Mouse (Mus musculus) splenic B cell, adult 2 months (primary cell): ENCODE measurements around the gene Mvb12b.

ENCODE experiments used
- DNase-seq: peaks from one replicate; pipeline ENCODE4 v3.0.0-alpha.2; 2011; ENCODE audit warnings: low read depth, low spot score
- H3K27me3 ChIP-seq: 2 replicates; pipeline ENCODE4 v1.6.1; 2012; ENCODE audit warnings: mild to moderate bottlenecking, low read length, moderate library complexity, mixed read lengths; ENCODE audit not compliant: control insufficient read depth, poor library complexity, insufficient read depth, severe bottlenecking
- H3K36me3 ChIP-seq: 2 replicates; pipeline ENCODE4 v1.6.1; 2012; ENCODE audit warnings: mild to moderate bottlenecking, low read length, moderate library complexity, mixed read lengths; ENCODE audit not compliant: control insufficient read depth, poor library complexity, insufficient read depth, severe bottlenecking

Mvb12b gene

DNA sequence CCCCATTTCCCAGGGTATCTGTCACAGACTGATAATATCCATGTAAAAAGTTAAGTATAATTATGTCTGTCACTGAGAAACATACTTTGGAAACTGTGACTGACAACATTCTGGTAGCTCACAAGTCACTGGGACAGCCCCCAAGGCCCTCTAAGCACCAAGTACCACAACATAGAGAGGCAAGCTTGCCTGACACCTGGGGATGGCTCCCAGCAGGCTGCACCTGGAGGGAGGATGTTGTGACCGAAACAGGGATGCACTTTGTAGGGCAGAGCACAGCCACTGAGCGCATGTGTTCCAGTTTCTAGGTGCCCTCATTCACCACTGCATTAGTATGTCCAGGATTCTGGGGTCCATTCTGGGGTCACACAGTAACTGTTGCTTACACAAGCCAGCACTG is 69.4 kb downstream of the Mvb12b start:
- DNase-seq = no peak
- Histone ChIP-seq H3K36me3 (no peaks in the 10 kb centered on the region), H3K27me3 (no peaks in the 10 kb centered on the region)

DNA sequence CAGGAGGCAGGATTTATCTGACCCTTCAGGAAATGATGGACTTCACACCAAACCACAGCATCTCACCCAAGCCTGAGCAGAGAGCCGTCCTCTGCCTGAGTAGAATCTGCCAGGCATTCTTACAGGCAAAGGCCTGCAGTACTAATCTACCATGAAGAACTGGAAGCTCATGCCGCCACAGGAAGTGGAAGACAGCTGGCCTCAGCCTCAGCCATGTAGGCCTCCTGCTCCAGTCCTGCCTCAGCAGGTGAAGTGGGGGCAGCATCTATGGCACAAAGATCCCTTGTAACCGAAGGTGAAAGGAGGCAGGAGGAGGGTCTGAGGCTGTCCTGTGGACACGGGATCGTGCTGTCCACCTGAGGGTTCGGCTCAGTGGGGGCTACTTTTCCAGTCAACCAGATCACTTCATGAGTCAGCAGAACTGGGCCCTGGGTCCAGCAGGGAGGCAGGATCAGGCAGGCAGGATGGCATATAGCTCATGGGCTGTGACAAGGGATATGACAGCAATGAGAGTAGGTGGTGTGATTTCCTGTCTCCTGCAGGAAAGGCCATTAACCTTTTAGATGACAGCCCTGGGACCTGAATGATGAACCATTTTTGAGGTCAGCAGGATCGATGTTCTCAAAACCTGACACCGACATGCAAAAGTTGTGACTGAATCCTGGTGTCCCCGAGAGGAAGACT is 69.9 kb downstream of the Mvb12b start:
- Histone ChIP-seq H3K27me3 (no peaks in the 10 kb centered on the region), H3K36me3 (no peaks in the 10 kb centered on the region)
- DNase-seq = no peak

DNA sequence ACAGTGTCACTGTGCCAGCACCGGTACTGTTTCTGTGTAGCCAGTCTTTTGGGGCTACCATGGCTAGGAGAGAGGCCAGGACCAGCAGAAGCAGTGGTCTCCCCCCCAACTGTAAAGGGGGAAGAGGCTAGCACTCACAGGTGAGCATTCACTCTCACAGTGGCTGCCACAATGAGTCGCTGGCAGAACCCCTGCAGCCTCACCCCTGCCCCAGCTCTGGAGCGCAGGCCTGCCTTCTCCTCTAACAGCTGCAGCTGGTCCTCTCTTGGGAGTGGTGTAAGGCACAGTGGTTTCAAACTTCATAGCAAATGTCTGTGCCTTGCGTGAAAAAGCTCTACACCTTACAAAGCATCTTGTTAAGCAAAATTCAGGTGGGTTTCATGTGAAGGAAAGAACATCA is 70.7 kb downstream of the Mvb12b start:
- H3K36me3 ChIP-seq = no peaks in the 10 kb centered on the region
- no peaks in the 10 kb centered on the region for H3K27me3 ChIP-seq
- no peak for DNase-seq

GRCm38 (mm10) chr2:33814581-33814980 is 73.2 kb downstream of the Mvb12b start:
- Histone ChIP-seq H3K36me3 (no peaks in the 10 kb centered on the region), H3K27me3 (no peaks in the 10 kb centered on the region)
- DNase-seq = no peak

DNA sequence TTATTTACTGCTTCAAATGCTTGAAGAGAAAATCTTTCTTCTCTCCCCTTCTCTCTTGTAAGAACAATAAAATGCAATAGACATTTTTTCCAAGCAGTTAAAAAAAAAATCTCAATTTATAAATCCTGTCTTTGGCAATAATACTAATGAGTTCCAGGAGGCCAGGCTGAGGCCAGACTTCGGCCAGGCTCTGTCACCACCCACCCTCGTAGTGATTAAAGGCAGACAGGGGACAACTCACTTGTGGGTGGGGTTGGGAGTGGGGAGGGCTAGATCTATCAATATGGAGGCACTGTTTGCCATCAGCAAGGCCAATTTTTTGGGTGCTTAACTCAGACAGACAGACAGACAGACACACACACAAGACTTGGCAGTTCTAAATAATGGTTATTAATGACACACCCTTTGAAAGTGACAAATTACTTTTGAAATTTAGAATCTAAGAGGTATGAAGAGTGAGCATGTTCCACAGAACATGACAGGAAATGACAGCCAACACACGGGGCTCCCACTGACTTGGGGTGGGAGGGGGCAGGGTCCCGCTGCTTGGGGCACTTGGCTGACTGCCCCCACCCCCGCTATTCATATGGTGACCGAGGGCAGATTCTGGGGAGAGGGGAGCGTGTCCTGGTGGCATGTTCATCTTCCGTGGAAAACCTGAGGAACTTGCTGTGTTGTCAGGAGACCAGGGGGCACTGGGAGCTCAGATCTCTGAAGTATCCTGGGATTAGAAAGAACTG is 74.1 kb downstream of the Mvb12b start:
- no peak for DNase-seq
- Histone ChIP-seq H3K36me3 (no peaks in the 10 kb centered on the region), H3K27me3 (no peaks in the 10 kb centered on the region)

DNA sequence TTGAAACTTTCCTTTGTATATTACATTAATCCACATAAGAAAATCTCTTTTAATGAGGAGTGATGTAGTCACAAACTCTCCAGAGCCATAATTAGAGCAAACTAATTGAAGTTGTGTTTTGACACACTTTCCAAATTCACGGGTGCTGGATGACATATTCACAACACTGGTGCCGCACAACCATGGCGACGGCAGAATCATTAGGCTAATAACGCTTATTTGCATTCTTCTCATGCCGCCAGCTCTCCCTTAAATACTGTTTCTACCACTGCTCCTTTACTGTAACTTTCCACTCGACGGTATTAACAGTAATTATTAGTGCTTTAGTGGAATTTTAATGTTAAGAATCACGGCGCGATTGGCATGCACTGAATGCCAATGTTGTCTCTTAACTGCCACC is 74.8 kb downstream of the Mvb12b start:
- H3K36me3 ChIP-seq = no peaks in the 10 kb centered on the region
- no peak for DNase-seq
- no peaks in the 10 kb centered on the region for H3K27me3 ChIP-seq

DNA sequence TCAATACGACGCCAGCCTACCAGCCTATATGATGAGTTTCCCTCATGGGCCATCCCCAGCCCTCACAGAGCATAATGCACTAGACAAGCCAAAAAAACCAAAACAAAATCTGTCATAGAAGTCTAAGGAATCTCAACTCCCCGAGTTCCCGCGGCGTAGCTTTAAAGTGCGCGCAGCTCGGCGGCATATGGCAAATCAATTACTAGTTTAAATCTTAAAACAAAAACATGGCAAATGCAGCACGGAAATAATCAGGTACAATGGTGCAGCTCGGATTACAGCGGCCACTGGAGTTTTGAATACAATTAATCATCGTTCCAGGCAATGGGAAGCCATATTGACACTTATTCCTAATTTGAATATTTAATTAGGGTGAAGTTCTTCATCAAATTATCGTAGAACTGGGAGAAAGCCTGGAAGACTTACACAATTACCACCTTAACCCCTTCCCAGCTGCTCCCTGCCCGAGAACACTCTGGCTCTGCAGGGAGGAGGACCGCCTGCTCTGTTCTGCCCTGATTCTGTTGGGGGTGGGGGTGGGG is 76.3 kb downstream of the Mvb12b start:
- H3K36me3 ChIP-seq = no peaks in the 10 kb centered on the region
- H3K27me3 ChIP-seq = no peaks in the 10 kb centered on the region
- DNase-seq = no peak

DNA sequence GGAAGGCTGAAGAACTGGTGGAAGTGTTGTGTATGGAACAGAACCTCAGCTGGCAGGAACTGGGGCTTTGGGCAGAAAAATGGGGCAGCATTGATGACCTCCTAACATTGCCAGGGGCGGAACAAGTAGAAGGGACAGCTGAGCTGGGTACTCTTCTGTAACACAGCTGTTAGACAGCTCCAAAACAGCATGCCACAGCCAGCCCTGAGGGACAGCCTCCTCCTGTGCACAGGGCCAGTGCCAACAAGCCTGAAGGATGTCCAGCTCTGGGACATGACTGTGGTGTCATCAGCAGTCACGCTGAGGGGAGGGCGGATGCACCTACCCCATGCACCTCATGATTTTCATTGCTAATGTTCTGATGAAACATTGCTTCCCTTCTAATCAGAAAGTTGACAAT is 78.7 kb downstream of the Mvb12b start:
- Histone ChIP-seq H3K36me3 (no peaks in the 10 kb centered on the region), H3K27me3 (no peaks in the 10 kb centered on the region)
- DNase-seq = no peak

- Histone ChIP-seq H3K27me3 (no peaks in the 10 kb centered on the region), H3K36me3 (no peaks in the 10 kb centered on the region)
- no peak for DNase-seq
These were observed 79.7 kb downstream of the Mvb12b start for GRCm38 (mm10) chr2:33808032-33808431.

DNA sequence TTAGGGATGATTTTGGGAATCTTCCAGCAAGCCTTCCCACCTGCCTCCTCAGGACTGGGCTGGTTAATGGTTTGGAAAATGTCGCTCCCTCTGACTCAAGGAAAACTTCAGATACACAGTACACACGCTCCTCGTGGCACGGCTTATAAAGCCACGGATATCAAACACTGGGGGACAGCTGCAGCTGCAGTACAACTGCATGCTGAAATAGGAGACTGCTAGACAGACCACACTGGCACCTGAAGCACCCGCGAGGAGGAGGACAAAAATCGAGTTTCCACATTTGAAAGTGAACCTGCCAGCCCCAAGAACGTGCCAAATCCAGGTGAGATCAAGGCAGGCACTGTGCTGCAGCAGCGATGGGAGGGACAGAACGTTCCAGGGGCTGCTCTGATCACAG is 82.1 kb downstream of the Mvb12b start:
- Histone ChIP-seq H3K36me3 (no peaks in the 10 kb centered on the region), H3K27me3 (no peaks in the 10 kb centered on the region)
- no peak for DNase-seq

DNA sequence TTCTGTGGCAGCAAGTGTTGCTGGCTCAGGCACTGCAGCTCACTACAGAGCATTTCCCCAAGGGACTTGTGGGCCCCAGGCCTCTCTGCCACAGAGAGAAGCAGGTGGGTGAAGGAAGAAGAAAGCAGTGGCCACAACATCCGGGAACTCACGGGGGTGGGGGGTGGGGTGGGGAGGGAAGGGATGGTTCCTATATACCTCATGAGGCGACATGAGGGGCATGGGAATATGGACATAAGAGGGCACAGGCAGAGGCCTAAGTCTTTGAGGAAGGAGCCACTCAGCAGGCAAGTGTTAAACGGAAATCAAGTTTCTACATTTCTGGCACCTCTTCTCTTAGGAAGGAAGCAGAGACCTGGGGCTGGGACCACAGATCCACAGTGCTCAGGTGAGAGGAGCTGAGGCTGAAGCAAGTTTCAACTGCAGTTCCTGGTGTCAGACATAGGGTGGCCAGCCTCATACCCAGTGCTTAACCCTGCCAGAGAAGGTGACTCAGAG is 84.0 kb downstream of the Mvb12b start:
- H3K36me3 ChIP-seq = no peaks in the 10 kb centered on the region
- no peaks in the 10 kb centered on the region for H3K27me3 ChIP-seq
- DNase-seq = peak; percentile 75

- DNase-seq = peak; percentile 48
- H3K27me3 ChIP-seq = no peaks in the 10 kb centered on the region
These were observed 84.6 kb downstream of the Mvb12b start for GRCm38 (mm10) chr2:33803083-33803615.

GRCm38 (mm10) chr2:33801760-33802159 is 86.0 kb downstream of the Mvb12b start:
- Histone ChIP-seq H3K36me3 (no peaks in the 10 kb centered on the region), H3K27me3 (no peaks in the 10 kb centered on the region)
- no peak for DNase-seq

More at GRCm38 (mm10) chr2:33803083-33803615, 84.6 kb downstream of the Mvb12b start:
- H3K36me3 ChIP-seq = no peaks in the 10 kb centered on the region

GRCm38 (mm10) chr2:33801336-33801735 is 86.4 kb downstream of the Mvb12b start:
- no peak for DNase-seq
- no peaks in the 10 kb centered on the region for H3K36me3 ChIP-seq
- no peaks in the 10 kb centered on the region for H3K27me3 ChIP-seq

DNA sequence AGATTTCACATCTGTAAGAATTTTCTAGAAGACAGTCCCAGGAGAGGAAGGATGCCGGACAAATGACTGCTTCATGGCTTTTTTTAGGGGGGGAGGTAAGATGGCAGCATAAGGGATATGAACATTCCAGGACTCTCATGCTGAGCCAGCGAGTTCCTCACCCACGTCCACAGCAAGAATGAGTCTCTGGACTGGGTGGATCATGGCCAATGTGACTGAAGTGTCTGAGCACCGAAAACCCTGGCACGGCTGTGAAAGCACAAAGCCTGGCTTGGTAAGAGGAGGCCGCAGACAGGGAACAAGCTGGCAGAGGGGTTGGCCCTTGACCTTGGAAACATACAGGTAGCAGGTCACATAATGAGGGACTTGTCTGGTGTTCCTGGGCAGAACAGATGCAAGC is 87.5 kb downstream of the Mvb12b start:
- no peak for DNase-seq
- Histone ChIP-seq H3K27me3 (no peaks in the 10 kb centered on the region), H3K36me3 (no peaks in the 10 kb centered on the region)
